Mouse (Mus musculus): ENCODE measurements at regions not wholly inside any gene's neighbourhood (a gene's known extent, or its start where the extent isn't known, plus 50 kb on each side); places are given as distances from the start of the nearest gene placed in this dataset.

GRCm38 (mm10) chr6:148719062-148719461 is 112.2 kb downstream of the Ipo8 start:
- no peak for DNase-seq (ENCODE audit: extremely low spot score, low read depth, low spot score)

GRCm38 (mm10) chr6:148710406-148710805 is 120.9 kb downstream of the Ipo8 start:
- no peak for DNase-seq (ENCODE audit: extremely low spot score, low read depth, low spot score)

GRCm38 (mm10) chr6:148708389-148708788 is 122.9 kb downstream of the Ipo8 start:
- no peak for DNase-seq (ENCODE audit: extremely low spot score, low read depth, low spot score)

- no peak for DNase-seq (ENCODE audit: extremely low spot score, low read depth, low spot score)
Observed at GRCm38 (mm10) chr6:148705711-148706110, 125.6 kb downstream of the Ipo8 start.

GRCm38 (mm10) chr6:148693329-148693728 is 137.9 kb downstream of the Ipo8 start:
- DNase-seq (ENCODE audit: extremely low spot score, low read depth, low spot score): no peak

GRCm38 (mm10) chr6:148687770-148688169 is 143.5 kb downstream of the Ipo8 start:
- DNase-seq (ENCODE audit: extremely low spot score, low read depth, low spot score): no peak

- DNase-seq (ENCODE audit: extremely low spot score, low read depth, low spot score): no peak
Observed at GRCm38 (mm10) chr6:148660152-148660551, 171.1 kb downstream of the Ipo8 start.

GRCm38 (mm10) chr6:148653216-148653615 is 178.1 kb downstream of the Ipo8 start:
- no peak for DNase-seq (ENCODE audit: extremely low spot score, low read depth, low spot score)

GRCm38 (mm10) chr6:148652434-148652833 is 178.8 kb downstream of the Ipo8 start:
- no peak for DNase-seq (ENCODE audit: extremely low spot score, low read depth, low spot score)

GRCm38 (mm10) chr6:148647423-148648390 is 183.6 kb downstream of the Ipo8 start:
- DNase-seq (ENCODE audit: extremely low spot score, low read depth, low spot score): no peak

GRCm38 (mm10) chr6:148640595-148640994 is 190.7 kb downstream of the Ipo8 start:
- DNase-seq (ENCODE audit: extremely low spot score, low read depth, low spot score): no peak

- no peak for DNase-seq (ENCODE audit: extremely low spot score, low read depth, low spot score)
Observed at GRCm38 (mm10) chr6:148634148-148634547, 190.0 kb upstream of the Tmtc1 start.

- DNase-seq (ENCODE audit: extremely low spot score, low read depth, low spot score): no peak
Observed at GRCm38 (mm10) chr6:148627090-148627605, 183.0 kb upstream of the Tmtc1 start.

GRCm38 (mm10) chr6:148623119-148623770 is 179.1 kb upstream of the Tmtc1 start:
- DNase-seq (ENCODE audit: extremely low spot score, low read depth, low spot score): no peak

GRCm38 (mm10) chr6:148620034-148620433 is 175.8 kb upstream of the Tmtc1 start:
- DNase-seq (ENCODE audit: extremely low spot score, low read depth, low spot score): no peak

- DNase-seq (ENCODE audit: extremely low spot score, low read depth, low spot score): no peak
Observed at GRCm38 (mm10) chr6:148615931-148616330, 171.7 kb upstream of the Tmtc1 start.

GRCm38 (mm10) chr6:148615442-148615841 is 171.3 kb upstream of the Tmtc1 start:
- no peak for DNase-seq (ENCODE audit: extremely low spot score, low read depth, low spot score)

- no peak for DNase-seq (ENCODE audit: extremely low spot score, low read depth, low spot score)
Observed at GRCm38 (mm10) chr6:148608881-148609280, 164.7 kb upstream of the Tmtc1 start.

GRCm38 (mm10) chr6:148605226-148605625 is 161.0 kb upstream of the Tmtc1 start:
- DNase-seq (ENCODE audit: extremely low spot score, low read depth, low spot score): no peak

- no peak for DNase-seq (ENCODE audit: extremely low spot score, low read depth, low spot score)
Observed at GRCm38 (mm10) chr6:148604790-148605189, 160.6 kb upstream of the Tmtc1 start.

GRCm38 (mm10) chr6:148603878-148604277 is 159.7 kb upstream of the Tmtc1 start:
- DNase-seq (ENCODE audit: extremely low spot score, low read depth, low spot score): no peak

- no peak for DNase-seq (ENCODE audit: extremely low spot score, low read depth, low spot score)
Observed at GRCm38 (mm10) chr6:148603460-148603859, 159.3 kb upstream of the Tmtc1 start.
